Mouse (Mus musculus) lung, postnatal 25 days (tissue): ENCODE measurements around the gene Tbce.
A peak's percentile ranks its signal among the peaks of the same experiment; 100 is the strongest.
"Not testable (repeated sequence)": the region's sequence is repeated elsewhere in the genome, so short reads cannot be mapped to it uniquely, and the experiment has no call there.

Source experiments
- DNase-seq: peaks from one replicate; pipeline ENCODE4 v3.0.0; 2022; ENCODE audit warnings: low spot score

Tbce gene

DNA sequence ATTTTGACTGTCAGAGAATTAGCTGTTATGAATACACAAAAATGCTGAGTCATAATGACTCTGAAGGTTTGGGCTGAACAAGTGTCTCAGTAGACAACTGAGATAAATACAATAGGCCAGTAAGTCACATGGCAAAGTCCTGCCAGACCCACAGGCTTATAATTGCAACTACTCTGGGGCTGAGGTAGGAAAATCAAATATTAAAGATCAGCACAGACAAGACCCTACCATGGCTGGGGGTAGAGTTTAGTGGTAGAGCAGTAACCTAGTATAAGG lies 5.4 kb downstream of the Tbce start:
- peak; percentile 41 for DNase-seq

GRCm38 (mm10) chr13:14033309-14034072 lies 5.9 kb downstream of the Tbce start:
- DNase-seq: no peak

- no peak for DNase-seq
These were observed 13.2 kb downstream of the Tbce start for GRCm38 (mm10) chr13:14026154-14026820.

- DNase-seq: no peak
These were observed 13.9 kb downstream of the Tbce start for GRCm38 (mm10) chr13:14025554-14025953.

DNA sequence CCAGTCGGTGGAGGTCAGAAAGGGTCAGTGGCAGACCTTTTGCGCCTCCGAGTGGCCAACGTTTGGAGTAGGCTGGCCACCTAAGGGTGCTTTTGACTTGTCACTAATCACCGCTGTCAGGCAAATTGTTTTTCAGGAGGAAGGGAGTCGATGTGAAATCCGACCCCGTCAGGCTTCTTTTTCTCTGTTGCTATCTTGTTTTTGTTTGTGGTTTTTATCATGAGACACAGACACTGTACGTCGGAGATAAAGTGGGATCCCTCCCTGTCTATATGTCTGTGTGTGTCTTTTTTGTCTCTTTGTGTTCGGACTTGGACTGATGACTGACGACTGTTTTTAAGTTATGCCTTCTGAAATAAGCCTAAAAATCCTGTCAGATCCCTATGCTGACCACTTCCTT lies 18.0 kb downstream of the Tbce start:
- not testable (repeated sequence) for DNase-seq

DNA sequence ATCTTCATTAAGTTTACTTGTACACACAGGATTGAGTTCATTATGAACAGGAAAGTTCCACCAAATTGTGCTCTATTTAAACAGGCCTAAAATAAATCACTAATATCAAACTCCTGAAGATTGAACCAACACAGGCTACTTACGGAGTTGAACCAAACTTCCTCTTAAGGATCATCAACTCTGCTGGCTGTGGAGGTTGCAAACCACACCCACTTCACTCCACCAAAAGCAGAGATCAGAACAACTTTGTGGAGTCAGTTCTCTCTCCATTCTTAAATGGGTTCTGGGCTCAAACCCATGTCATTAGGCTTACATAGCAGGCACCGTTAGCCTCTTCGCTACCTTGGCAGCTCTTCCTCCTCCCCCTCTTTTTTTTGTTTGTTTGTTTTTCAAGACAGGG lies 20.6 kb downstream of the Tbce start:
- DNase-seq: no peak

- no peak for DNase-seq
These were observed 21.2 kb downstream of the Tbce start for GRCm38 (mm10) chr13:14018283-14018682.

- DNase-seq: no peak
These were observed 23.8 kb downstream of the Tbce start for GRCm38 (mm10) chr13:14015609-14016008.

- DNase-seq: no peak
These were observed 24.9 kb downstream of the Tbce start for GRCm38 (mm10) chr13:14014540-14014939.

- no peak for DNase-seq
These were observed 25.4 kb downstream of the Tbce start for GRCm38 (mm10) chr13:14014001-14014400.

DNA sequence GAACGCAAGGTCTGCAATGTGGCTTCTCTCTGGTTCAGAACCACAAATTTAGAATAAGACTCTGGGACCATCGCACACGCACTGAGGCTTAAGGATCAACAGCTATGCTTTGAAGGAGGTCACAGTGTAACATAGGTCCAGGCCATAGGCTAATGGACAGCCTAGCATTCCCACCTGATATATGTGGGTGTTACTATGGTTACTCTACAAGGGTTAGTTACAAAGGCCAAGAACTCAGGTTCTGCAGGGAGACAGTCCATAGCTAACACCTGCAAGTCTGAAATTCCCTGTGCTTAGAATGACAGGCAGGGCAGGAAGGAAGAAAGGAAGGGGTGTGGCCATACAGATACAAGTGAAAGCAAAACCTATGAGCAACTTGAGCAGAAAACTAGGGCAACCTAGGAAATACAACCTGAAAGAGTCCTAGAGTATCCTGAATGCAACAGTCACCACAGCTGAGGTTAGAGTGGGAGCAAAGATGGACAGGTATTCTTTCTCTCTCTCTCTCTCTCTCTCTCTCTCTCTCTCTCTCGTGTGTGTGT lies 27.9 kb downstream of the Tbce start:
- no peak for DNase-seq

DNA sequence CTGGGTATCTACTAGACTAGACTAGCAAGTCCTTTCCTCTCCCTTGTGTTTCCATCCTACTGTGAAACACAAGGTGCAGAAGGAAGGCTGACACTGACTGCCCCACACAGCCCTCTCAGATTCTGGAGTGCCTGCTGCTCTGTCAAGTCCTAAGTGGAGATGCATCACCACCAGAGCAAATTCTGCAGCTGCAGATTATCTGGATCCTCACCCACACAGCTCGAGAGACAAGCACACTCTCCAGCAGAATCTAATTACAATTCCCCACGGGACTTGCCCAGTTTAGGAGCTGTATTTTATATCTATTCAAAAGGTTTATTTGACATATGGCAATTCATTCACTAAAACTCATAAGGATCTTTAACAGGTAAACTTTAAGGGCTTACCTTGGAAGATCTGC lies 33.4 kb downstream of the Tbce start:
- DNase-seq: no peak

GRCm38 (mm10) chr13:14004999-14005398 lies 34.4 kb downstream of the Tbce start:
- DNase-seq: no peak

DNA sequence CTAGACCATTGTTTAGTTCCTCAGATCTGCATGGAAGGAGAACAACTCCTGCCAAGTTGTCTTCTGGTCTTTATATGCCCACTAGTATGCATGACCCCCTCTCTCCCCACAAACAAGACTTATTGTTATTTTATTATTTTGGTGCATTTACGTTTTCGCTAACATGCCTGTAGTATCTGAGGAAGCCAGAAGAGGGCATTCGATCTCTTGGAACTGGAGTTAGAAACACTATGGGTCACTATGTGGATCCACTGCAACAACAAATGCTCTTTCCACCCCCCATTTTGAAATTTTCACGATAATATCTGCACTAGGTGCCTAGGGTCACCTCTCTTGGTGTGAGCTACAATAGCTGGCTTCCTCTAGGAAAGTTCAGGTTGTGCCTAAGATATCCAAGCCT lies 35.4 kb downstream of the Tbce start:
- DNase-seq: no peak

DNA sequence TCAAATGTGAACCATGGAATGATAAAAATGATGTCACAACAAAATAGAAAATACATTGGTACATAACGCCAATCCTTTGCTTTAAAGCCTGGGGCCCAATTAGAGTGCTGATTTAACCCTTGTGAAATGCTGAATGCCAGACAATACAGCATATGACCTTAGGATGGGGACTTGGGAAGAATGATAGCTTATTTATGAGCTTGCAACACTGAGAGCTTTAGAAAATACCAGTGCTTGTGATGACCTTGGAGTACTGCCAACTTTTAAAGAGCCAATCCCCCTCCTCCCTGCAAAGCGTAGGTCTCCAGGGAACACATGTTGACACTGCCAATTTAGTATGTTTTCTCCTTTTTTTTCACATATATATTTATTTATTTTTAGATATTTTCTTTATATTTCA lies 36.7 kb downstream of the Tbce start:
- DNase-seq: no peak

DNA sequence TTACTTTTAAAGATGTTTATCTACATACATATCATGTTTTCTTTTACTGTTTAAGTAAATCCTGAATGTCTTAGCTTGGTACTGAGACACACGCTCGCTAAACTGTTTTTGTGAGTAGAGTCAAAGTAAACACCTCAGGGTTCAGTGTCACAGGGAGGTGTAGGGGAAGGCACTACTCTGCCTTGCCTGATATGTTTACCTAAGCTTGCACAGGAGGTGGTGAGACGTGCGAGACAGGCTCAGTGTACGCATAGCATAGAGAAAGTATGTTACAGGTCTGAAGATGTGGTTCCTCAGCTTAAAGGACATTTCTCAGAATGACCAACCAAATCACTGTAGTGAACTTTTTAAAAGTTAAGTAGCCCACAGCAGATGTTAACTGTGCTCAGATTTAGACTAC lies 42.0 kb downstream of the Tbce start:
- DNase-seq: no peak

DNA sequence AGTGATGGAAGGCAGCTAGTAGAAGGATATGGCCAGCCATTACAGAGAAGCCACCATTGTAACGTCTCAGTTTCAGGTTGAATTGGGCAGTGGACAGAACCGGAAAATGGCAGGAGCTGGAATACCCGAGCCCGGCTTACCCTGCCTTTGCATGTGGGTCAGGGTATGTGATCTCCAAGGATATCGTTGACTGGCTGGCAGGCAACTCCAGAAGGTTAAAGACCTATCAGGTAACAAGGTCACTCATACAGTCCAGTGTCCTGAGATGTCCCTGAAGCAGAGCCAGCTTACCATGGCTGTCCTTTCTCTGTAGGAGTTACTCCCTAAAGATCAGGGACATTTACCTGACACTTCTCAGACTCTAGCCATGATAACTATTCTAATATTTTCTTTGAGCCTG lies 44.4 kb downstream of the Tbce start:
- no peak for DNase-seq

- DNase-seq: no peak
These were observed 46.4 kb downstream of the Tbce start for GRCm38 (mm10) chr13:13993041-13993440.

GRCm38 (mm10) chr13:13990391-13990790 lies 49.0 kb downstream of the Tbce start:
- DNase-seq: no peak

- DNase-seq: no peak
These were observed 50.3 kb downstream of the Tbce start for GRCm38 (mm10) chr13:13989135-13989534.

- no peak for DNase-seq
These were observed 55.9 kb downstream of the Tbce start for GRCm38 (mm10) chr13:13983523-13983922.

DNA sequence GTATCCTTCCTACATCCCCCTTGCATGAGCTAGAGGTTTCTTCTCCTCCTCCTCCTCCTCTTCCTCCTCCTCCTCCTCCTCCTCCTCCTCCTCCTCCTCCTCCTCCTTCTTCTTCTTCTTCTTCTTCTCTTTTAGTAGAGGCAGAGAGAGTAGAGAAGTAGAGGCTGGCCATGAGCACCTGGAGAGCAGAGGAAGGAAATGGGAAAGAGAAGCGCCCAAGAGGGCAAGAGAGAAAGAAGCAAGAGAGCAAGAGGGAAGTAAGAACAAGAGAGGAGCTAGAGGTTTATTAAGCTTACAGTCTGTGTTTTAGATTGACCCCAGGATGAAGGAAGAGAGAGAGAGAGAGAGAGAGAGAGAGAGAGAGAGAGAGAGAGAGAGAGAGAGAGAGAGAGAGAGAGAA lies 57.6 kb downstream of the Tbce start:
- not testable (repeated sequence) for DNase-seq

- DNase-seq: no peak
These were observed 69.6 kb downstream of the Tbce start for GRCm38 (mm10) chr13:13969796-13970195.

GRCm38 (mm10) chr13:13968629-13969111 lies 70.8 kb downstream of the Tbce start:
- peak; percentile 82 for DNase-seq
